Mouse (Mus musculus): ENCODE measurements around the gene Zfp160.
"Not testable (repeated sequence)": the region's sequence is repeated elsewhere in the genome, so short reads cannot be mapped to it uniquely, and the experiment has no call there.

Gene Zfp160

DNA sequence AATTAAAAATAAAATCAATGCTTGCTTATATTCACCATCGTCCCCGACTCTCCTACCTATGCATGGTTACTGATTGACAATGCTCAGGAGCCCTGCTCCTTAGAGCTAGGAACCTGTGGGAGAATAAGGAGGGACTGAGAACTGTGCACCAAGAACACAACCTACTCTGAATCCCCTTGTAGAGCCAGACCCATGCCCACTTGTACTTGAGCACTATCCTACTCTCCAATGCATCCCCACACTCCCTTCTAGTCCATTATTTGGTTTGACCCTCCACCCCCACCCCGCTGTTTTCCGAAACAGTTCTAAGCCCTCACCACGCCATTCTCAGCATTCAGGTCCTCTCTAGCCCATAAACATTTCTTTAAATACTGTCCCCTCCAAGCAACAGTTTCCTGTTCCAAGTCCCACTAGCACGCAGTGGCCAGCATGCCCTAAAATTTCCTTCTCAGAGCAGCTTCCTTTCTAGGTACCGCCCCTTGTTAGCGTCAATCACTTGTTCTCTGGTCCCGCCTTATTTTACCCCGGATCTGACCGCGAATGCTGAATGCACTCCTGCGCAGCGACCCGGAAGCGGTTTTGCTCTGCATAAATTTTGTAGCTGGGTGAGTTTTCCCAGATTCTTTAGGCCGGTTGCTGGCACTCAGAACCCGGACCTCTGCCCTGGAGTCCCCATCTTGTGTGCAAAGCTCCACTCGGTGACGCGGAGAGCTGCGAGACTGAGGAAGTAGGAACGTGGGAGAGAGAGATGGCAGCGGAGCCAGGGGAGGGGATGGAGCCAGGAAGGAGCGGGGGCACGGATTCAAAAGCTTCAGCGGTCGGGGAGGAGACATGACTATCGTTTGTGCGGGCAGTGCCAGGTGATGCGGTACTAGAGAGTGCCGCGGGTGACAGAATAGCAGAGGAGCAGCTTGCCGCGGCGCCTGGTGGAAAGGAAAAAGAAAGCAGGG lies at the start of gene Zfp160:
TSS of gene Zfp160 (plus strand) at position 522 of the 950 bp plus-strand sequence.
- peak; percentile 88 for DNase-seq (ENCODE audit: low read depth)

DNA sequence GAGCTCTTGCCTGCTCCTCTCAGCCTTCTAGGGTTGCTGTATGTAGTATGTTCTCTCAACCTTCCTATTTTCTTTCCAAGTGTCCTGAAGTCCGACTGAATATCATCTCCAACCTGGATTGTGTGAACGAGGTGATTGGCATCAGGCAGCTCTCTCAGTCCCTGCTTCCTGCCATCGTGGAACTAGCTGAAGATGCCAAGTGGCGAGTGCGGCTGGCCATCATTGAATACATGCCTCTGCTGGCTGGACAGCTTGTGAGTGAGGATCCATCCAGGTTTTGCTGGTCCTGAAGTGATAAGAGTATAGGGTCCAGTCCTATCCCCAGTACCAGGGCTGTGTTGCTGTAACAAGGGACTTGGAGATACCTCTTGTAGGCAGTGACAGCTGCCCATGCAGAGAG lies 48.3 kb upstream of the Zfp160 start:
- no peak for DNase-seq (ENCODE audit: low read depth)

DNA sequence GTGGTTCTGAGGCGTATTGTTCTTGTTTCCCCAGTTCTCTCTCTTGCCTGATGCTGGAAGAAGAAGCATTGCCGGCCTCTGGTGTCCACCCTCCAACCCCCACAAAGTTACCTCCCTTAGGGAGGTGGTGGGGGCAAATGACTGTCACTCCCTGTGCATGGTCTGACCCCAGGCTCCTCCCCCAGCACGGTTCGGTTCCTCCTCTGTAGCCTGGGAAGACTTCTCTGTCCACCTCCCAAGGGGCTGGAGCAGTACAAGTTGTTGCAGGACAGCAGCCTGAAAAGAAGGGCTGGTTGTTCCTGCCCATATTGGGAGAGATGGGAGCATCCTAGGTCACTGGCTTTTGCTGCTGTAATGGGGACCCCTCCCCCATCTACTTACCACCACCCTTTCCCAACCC lies 43.3 kb upstream of the Zfp160 start:
- DNase-seq (ENCODE audit: low read depth), result no peak

DNA sequence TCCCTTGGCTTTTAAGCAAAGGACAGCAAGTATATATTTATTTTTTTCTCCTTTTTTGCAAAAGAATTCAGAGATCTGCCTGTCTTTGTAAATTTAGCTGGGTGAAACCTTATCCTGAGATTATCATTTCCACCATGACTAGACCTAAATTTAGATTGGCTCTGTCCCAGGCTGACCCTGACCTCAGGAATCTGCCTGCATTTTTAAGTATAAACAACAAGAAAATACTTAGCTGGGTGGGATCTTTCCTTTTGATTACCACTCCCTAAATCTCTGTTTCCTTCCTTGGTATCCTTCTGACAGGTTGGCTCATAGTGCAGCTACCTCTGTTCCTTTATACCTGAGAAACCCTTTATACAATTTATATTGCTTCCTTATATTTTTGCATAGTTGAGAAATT lies 42.0 kb upstream of the Zfp160 start:
- no peak for DNase-seq (ENCODE audit: low read depth)

DNA sequence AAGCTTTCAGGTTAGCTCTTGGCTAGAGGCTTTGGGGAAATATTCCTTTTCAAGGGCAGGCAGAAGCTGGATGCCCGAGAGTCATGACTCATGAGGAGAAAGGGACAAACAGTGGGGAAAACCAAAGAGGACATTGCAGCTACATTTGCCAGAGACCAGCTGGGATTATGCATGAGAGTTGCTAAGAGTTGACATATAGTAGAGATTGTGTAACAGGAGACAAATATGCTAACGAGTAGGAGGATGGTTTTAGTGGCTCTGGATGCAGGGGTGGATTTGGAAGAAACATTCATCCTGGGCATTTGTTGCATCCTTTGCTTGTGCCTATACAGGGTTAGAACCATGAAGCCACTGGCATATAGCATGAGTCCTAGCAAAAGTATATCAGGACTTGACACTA lies 15.0 kb upstream of the Zfp160 start:
- DNase-seq (ENCODE audit: low read depth), result no peak

DNA sequence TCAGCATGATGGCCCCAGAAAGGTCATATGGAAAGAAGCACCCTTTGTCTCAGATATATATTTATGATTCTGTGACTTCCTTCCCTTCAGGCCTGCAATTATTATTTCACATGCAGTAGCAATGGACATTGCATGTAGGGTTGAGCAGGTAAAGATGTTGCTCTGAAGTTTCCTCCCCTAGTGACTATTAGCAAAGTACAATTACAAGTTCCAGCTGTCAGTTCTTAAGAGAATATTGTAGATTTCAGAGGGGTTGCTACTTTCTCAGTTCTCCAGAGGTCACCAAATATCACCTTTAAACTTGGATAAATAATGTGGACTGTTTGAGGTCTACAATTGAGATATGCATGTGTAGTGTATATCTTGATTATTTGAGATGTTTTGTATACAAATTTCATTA lies 12.3 kb upstream of the Zfp160 start, which contains the start of gene Vmn1r233:
TSS of gene Vmn1r233 (minus strand) at position 101 of the 400 bp plus-strand sequence.
- no peak for DNase-seq (ENCODE audit: low read depth)

DNA sequence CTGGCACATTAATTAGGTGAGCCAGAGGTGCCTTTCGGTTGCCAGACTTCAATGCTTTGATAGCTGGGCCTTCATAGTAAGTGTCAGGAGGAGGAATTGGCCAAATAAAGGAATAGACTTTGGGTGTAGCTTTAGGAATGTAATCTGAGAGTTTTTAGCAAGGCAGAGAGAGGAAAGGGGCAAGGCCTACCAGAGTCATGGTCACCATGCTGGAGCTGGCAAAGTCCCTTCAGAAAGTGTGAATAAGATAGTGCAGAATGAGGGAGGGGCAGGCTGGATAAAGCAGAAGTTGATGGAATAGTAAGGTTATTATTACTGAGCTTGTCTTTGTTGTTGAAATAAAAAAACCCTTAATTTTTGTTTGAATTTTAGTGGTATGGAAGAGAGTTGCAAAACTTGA lies 1.0 kb downstream of the Zfp160 start:
- no peak for DNase-seq (ENCODE audit: low read depth)

DNA sequence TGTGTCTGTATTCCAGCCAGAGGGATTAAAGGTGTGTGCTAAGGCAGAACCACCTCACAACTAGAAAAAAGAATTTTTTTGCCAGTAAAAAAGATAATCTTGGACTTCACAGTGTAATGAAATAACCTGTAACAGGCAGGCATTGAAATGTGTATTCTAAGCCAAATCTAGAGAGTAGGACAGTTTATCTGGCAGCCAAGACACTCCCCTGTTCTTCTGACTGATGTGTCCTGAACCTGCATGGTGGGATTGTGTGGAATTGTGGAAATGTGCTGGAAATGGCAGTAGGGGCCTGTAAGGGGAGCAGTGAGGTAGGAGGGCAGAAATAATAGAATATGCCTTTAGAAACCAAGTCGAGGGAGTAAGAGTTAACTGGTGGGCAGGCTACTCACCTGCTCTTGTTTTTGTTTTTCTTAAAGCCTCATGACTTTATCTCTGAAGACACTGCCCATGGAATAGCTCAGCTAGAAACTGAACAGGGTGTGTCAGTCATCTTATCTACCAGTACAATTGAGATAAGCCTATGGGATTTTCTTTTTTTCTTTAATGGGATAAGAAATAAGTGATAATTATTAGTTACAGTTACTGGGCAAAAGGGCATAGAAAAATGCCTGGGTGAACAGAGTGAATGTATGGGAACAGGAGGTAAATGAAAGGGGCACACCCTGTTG lies 9.8 kb downstream of the Zfp160 start:
- no peak for DNase-seq (ENCODE audit: low read depth)

DNA sequence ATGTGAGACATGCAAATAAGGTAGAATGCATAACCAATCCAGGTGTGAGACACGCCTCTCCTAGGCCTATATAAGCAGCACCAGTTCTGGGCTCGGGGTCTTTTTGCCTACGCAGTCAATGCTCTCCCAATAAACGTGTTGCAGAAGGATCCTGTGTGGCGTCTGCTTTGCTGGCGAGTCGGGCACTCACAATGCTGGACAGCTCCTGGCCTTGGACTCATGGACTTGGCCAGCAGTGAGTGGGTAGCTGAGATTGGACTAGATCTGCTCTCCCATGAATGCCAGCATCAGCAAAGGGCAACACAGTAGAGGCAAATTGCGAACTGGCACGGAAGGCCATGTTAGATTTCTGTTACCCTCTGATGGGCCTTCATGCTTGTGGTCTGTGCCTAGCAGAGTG lies 39.3 kb downstream of the Zfp160 start:
- DNase-seq (ENCODE audit: low read depth), result not testable (repeated sequence)

DNA sequence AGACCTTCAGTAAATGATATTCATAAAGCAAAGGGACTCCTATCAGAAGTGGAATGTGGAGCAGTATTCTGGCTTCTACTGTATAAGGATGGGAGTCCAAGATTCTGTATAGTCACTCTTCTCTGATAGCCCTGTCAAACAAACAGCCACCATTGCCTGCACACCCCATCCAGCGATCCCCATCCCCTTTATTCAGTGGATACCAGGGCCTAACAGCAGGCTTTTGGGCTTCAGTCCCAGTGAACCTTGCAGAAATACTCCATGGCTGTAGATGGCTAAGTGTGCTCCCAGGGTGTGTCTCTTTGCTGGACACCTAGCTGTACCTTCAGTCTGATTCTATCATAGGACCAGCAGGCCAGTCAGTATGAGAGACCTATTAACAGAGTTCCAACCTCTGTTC lies 42.2 kb downstream of the Zfp160 start:
- DNase-seq (ENCODE audit: low read depth), result no peak

DNA sequence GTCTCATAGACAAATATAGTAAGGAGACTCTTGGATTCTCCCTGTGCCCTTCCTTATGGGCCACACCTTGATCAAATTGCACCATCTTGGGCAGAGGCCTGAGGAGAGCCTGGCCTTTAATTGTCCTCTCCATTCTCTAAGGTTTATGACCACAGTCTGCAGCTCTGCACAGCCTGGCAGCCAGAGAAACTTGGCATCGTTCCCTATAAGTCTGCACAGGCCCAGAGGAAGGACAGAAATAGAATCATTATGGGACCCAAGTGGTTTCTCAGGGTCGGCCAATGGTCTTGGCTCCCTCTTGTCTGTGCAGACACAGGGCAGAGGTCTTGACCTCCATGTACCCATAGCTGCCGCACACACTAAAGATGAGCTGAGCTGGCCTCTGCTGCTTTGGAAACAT lies 42.6 kb downstream of the Zfp160 start:
- DNase-seq (ENCODE audit: low read depth), result not testable (repeated sequence)

DNA sequence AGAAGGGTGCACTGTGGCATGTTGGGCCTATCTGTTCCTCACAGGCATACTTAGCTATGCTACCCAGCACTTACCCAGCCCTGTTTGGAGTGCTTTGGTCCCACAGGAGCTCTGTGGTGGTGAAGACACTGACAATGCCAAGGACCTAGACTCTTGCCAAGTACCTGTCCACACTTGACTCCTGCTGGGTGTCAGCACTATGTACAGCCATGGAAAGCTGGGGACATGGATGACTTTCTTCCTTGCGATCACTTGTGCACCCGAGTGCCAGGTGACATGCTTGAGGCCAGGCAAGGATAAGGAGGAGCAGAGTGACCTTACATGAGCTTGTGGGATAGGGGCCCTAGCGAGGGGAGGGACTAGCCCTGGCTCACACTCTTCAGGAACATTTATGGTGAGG lies 43.2 kb downstream of the Zfp160 start:
- DNase-seq (ENCODE audit: low read depth), result not testable (repeated sequence)

DNA sequence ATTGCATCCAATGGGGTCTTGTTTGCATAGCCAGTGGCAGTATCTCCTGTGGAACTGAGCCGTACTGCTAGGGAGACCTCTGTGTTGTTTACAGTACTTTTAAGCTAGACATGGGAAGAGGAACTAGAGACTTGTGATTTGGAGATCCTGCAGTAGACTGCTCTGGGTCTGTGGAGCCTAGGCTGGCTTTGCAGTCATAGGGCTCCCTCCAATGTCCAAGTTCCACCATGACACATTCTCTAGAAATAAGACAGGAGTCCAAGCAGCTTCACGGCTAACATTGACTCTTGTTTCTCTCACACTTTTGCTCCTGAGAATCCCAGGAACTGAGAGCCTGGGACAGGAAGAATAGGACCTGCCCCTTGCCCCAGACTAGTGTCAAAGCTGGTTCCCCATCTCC lies 44.6 kb downstream of the Zfp160 start:
- DNase-seq (ENCODE audit: low read depth), result no peak

DNA sequence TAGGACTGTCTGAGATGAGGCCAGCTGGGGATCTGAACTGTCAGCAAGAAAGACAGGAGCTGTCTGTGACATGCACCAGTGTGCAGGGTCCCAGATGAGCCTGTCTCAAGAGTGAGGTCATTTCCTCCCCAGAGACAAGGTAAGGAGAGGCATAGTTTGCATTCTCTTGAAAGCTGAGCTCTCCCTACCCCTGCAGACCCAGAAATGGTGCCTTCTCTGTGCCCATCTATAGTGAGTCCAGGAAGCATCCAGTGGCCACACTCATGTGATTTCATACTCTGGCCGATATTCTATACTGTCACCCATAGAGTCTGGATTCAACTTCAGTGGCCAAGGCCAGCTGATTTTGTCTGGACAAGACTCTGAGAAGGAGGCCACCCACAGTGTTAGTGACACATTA lies 46.4 kb downstream of the Zfp160 start:
- not testable (repeated sequence) for DNase-seq (ENCODE audit: low read depth)

DNA sequence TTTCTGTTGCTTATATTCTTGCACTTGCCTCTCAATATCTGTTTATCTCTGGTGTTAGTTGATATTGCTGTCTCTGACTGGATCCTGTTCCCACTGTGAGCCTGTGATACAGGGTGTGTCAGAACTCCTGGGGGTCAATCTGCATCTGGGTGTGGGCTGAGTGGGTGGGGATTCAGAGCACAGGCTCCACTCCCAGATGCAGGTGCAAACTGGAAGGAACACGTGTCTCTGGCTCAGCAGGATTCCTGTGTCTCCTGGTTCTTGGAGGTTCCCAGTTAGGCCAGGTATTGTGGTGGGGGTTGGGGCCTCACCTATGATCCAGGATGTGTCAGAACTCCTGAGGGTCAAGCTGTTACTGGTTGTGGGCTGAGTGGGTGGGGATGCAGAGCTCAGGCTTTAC lies 56.8 kb downstream of the Zfp160 start:
- no peak for DNase-seq (ENCODE audit: low read depth)

DNA sequence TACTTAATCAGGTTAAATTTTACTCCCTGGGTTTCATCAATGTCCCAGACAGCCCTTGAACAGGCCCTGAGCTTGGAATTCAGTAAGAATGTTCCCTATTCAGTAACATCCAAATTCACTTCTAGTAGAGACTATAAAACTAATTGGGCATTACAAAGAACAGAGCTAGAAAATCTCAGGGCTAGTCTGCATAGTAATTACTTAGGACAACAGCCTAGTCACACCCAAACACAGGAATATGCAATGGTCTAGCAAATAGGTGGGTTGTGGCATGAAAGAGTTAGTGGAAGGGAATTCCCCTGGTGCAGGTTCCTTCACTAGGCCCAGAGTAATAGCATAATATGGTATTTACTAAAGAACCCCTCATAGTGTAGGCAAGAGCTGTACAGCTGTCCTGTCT lies 58.3 kb downstream of the Zfp160 start:
- no peak for DNase-seq (ENCODE audit: low read depth)

DNA sequence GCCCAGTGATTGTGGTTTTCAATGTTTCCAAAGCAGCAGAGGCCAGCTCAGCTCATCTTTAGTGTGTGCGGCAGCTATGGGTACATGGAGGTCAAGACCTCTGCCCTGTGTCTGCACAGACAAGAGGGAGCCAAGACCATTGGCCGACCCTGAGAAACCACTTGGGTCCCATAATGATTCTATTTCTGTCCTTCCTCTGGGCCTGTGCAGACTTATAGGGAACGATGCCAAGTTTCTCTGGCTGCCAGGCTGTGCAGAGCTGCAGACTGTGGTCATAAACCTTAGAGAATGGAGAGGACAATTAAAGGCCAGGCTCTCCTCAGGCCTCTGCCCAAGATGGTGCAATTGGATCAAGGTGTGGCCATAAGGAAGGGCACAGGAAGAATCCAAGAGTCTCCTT lies 60.7 kb downstream of the Zfp160 start:
- DNase-seq (ENCODE audit: low read depth), result not testable (repeated sequence)

DNA sequence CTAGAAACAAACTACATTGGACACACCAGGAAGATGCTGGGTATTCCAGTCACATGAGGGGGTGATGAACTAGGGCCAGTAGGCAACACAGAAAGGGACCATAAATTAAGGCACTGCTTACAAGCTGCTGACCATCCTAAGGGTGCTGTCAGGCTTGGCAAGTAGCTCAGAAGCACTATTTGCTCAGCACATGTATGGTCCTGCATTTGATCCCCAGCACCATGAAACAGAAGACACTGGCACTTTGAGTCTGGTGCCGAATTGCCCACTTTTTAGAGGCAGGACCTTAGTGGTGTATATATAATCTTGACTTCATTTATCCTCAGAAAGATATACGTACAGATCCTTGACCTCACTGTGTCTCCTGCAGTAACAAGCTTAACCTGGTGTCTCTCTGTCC lies 62.3 kb downstream of the Zfp160 start:
- DNase-seq (ENCODE audit: low read depth), result not testable (repeated sequence)

Measured in naive thymus-derived CD4-positive, alpha-beta T cell, adult 2 months (primary cell).